Mouse (Mus musculus) splenic B cell, adult 2 months (primary cell): Measurements from ENCODE around the gene Bmp7.
A peak's percentile ranks its signal among the peaks of the same experiment; 100 is the strongest.

Experiments used
- DNase-seq: peaks from one replicate; pipeline ENCODE4 v3.0.0-alpha.2; 2011; ENCODE audit warnings: low read depth, low spot score
- H3K27me3 ChIP-seq: 2 replicates; pipeline ENCODE4 v1.6.1; 2012; ENCODE audit warnings: mild to moderate bottlenecking, low read length, moderate library complexity, mixed read lengths; ENCODE audit not compliant: control insufficient read depth, poor library complexity, insufficient read depth, severe bottlenecking
- H3K36me3 ChIP-seq: 2 replicates; pipeline ENCODE4 v1.6.1; 2012; ENCODE audit warnings: mild to moderate bottlenecking, low read length, moderate library complexity, mixed read lengths; ENCODE audit not compliant: control insufficient read depth, poor library complexity, insufficient read depth, severe bottlenecking

Bmp7 gene

DNA sequence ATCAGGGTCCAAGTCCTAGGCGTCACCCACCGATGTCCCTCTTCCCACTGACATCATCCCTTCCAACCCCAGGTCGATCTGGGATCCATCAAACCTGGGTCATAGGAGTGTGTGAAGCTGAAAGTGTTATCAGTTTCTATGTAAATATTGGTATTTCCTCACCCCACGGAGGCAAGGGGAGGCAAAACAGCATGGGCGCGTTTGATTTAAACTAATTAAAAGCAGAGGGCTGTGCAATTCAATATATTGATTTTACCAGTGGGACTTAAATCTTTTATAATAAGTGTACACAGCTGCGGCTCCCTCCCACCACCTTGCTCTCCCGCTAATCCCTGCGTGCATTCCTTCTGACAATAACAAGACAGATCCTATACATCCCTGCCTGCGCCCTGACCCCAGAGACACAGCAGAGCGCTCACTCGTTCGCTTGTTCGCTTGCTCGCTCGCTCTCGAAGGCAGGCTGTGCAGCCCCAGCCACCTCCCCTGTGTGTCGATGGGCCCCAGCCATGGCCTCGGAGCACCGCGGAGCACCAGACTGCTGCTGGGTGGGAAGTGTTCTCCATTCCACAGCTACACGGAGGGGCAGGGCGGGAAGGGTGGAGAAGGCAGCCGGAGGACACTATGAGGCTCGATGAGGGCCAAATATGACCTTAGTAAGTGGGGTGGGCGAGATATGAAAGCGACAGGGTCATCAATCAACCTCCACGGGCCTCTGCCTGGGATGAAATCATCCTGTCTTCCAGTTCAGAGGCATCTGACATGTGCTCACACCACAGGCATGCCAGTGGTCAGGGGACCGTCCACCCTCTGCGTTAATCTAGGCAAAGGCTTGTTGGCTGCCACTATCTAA lies 5.0 kb downstream of the Bmp7 start:
- no peak for DNase-seq
- peaks cover 5% of the 10 kb centered on the region; the same call in 1 of the 2 replicates for H3K27me3 ChIP-seq
- no peaks in the 10 kb centered on the region for H3K36me3 ChIP-seq

DNA sequence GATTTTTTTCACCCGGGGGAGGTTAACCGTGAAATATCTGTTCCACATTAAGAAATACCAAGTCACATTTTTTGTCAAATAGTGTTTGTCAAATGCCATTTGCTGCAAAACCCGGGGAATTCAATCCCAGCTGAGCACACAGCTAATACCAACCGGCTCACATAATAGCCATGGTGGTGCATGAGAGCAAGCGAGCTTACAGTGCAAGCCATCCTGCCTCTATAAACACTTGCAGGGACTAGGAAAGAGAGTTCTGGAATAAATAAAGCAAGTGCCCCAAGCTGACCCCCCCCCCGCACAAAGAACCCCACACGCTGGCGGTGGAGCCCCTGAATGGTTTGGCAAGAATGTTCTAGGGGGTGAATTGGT lies 5.7 kb downstream of the Bmp7 start:
- DNase-seq, result no peak
- peaks cover 5% of the 10 kb centered on the region; the same call in 1 of the 2 replicates for H3K27me3 ChIP-seq
- no peaks in the 10 kb centered on the region for H3K36me3 ChIP-seq

DNA sequence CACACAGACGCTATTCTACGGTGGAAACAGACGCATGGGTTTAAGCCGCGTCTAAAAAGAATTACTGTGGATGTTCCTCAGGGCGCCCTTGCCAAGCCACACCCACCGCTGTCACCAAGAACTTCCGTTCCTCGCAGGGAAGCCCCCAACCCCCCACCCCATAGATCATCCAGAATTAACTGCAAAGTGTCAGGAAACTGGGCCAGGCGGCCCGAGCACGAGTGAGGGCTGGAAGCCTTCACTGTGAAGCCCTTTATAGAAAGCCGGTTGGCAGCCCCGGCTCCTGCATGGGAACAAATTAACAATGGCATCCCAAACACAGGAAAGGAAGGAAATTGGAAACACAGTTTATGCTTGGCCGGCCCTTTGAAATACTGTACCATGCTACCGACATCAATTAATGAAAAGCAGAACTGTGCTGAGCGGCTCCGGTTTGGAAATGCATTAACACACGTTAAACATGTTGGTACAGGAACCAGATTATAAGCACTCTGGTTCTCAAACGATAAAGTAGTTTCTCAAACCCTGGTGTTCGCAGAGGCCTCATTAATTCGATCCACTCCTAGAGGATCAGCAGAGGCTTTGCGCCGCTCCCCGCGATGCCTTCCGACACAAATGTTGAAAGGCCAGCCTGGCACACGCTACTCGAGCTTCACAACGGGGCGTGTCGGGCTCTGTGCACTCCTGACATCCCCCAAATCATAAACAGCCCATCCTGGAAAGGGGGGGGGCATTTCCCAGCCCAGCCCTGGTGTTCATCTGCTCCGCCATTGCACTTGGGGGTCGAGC lies 6.3 kb downstream of the Bmp7 start:
- no peak for DNase-seq
- H3K36me3 ChIP-seq, result no peaks in the 10 kb centered on the region
- H3K27me3 ChIP-seq, result peaks cover 5% of the 10 kb centered on the region; the same call in 1 of the 2 replicates

DNA sequence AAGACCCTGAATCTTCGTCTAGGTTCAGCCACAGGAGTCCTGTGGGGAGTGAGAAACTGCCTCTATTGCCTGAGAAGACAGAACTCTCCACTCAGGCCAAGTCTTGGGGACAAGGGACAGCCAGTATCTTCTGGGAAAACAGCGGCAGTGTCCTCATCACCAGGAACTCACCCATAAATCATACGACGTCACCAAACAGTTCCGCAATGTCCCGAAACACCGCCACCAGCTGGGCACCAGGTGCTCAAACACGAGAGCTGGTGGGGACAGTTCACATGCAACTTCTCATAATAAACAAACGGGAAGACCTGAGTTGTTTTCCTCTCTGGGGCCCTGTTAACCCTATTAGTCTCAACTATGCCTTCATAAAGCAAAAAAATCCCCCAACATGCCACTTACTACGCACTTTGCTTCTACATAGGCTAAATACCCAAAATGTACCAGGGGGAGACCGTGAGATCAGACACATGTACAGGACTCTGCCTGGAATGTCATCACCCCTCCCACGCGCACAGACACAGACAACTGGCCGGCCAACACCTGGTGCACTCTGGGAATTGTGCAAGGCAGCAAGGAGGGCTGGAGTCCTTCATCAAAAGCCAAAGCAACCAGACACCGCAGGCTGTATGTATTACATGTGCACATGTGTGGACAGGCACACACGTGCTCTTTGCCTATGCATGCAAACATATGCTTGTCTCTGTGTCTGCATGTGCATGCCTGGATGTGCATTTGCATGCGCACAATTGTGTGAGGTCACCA lies 8.8 kb downstream of the Bmp7 start:
- 0 out of 2 replicates have a peak, but pooled peaks cover 2% of the 10 kb centered on the region for H3K27me3 ChIP-seq
- no peak for DNase-seq
- no peaks in the 10 kb centered on the region for H3K36me3 ChIP-seq

DNA sequence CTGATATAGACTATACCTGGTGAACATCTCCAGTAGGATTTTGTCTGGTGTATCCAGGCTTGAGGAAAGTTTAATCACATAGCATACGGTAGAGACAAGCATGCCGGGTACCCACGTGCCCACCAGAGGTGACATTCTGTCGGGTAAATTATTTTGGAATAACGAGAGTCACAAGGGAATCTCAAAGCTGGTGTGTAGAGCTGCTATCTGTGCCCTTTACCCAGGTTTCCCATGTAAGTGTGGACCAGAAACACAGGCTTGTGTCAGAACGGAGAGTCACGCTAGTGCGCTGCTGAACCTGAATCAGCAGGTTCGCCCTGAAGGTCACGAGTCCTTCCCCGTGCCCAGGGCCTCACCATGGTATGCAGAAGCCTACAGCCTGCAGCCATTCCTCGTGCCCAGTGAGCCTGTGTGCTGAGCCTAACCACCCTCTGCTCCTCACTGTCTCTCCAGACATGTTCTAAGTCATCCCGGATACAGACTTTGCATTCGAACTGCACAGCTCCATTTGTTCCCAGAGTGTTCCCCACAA lies 10.2 kb downstream of the Bmp7 start:
- Histone ChIP-seq H3K36me3 (no peaks in the 10 kb centered on the region), H3K27me3 (0 out of 2 replicates have a peak, but pooled peaks cover 2% of the 10 kb centered on the region)
- DNase-seq, result no peak

DNA sequence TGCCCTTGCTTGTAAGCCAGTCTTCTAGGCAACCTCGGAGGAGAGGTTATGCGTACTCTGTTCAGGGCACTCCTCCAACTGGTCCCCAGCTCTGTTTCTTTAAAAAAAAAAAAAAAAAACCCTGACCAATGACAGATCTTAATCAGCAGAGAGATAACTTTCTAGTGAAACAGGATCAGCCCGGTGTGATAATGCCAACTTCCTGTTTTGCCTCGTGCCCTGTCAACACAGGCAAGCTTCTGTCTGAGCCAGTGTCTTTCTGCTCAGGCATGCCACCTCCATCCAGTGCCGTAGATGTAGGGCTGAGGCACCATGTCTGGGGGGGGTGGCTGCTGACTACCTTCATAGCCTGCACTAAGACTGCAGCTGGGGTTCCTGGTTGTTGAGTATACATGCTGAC lies 12.5 kb downstream of the Bmp7 start:
- no peaks in the 10 kb centered on the region for H3K36me3 ChIP-seq
- H3K27me3 ChIP-seq, result no peaks in the 10 kb centered on the region
- DNase-seq, result peak; percentile 5

DNA sequence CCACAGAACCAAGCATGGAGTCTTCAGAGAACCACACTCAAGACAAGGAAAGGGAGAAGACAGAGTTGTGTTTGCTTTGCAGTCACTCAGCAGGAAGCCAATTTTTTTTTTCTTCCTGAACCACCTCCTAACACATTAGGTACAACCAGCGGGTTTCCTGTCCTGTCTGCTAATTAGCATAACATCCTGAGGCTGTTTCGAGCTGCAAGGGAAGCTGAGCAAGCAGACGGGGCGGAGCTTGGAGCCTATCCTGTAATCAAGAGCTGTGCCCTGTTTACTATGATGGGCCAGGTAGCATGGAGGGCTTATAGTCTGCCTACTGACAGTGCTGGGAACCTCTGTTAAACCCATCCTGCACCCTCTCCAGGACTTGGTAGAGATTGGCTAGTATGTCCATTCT lies 13.8 kb downstream of the Bmp7 start:
- Histone ChIP-seq H3K36me3 (no peaks in the 10 kb centered on the region), H3K27me3 (no peaks in the 10 kb centered on the region)
- no peak for DNase-seq

DNA sequence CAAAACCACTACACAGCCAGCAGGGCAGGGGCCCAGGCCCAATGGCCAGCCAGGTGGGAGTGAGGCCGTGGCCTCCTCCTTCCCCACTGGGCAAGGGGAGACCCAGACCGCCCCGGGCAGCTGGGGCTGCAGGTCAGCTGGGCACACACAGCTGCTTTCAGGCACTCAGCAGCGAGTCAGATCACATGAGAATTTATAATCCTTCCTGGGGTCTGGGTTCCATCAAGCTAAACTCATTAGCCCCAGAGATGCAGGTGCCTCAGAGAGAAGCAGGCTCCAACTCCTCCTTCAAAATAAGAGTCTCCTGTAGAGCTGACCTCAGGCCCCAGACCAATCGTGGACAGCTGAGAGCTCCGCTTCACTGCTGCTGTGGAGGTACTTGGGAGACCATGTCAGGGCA lies 15.2 kb downstream of the Bmp7 start:
- Histone ChIP-seq H3K36me3 (no peaks in the 10 kb centered on the region), H3K27me3 (no peaks in the 10 kb centered on the region)
- DNase-seq, result no peak

DNA sequence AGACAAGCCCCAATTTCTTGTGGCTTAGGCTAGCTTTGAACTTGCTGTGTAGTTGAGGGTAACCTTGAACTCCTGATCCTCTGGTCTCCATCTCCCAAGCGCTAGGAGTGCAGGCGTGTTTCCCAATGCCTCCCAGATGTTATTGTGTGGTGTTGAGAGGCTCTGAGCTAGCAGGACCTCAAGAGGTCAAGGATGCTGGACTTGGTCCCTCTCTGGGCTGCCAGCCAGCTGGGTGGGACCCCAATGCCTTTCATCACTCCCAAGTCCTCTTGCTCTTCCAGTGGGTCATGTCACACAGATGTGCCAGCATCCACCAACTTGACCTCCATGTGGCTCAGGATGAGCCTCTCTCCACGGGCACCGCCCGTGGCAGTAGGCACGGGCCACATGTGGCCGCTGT lies 16.9 kb downstream of the Bmp7 start:
- DNase-seq, result no peak
- no peaks in the 10 kb centered on the region for H3K27me3 ChIP-seq
- no peaks in the 10 kb centered on the region for H3K36me3 ChIP-seq

DNA sequence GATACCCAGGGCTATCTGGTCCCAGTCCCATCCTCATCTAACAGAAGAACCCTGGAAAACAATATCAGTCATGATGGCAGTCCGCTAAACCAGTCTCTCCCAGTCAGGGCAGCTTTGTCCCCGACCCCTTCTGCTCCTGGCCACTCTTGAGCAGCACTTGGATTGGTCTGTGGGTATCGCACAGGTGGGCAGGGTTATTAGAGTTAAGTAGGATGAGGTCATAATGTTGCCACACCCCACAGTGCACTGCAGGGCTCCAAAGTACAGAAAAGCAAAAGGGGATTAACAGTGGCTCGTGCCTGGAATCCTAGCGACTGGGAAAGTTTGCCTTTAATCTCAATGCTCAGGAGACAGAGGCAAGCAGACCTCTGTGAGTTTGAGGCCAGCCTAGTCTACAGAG lies 17.5 kb downstream of the Bmp7 start:
- Histone ChIP-seq H3K36me3 (no peaks in the 10 kb centered on the region), H3K27me3 (no peaks in the 10 kb centered on the region)
- no peak for DNase-seq

DNA sequence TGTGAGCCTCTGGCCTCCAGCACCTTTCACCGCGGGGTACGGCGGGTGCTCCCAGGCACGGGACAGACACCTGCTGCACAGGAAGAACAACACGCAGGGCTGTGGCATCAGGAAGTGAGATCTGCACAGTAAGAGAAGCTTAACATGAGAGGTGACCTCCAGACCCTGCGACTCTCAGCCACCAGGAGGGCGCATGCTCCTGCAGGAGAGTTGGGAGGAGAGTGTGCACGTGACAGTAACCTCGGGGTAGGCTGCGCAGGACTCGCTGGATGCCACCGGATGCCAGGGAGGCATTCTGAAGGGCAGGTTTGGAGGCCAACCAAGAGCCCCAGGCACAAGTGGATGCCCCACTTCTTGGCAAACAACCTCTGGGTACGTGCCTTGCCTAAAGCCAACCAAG lies 26.1 kb downstream of the Bmp7 start:
- Histone ChIP-seq H3K27me3 (no peaks in the 10 kb centered on the region), H3K36me3 (no peaks in the 10 kb centered on the region)
- no peak for DNase-seq

DNA sequence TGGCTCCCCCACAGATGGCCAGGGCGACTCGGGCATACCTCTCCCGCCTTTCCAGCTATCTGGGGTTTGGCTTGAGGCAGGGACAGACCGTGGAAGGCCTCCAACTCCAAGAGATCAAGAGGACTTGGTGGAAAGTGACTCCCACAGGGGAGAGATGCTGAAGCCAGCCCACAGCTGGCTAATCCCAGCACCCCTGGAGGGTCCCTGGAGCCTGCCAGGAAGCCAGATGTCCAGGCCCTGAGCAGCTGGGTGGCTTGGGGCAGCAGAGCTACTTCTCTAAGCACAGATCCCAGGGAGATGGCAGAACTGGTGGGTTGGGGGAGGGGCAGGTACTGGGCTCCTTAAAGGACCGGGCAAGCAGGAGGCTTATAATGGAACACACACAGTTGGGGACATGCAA lies 28.4 kb downstream of the Bmp7 start:
- Histone ChIP-seq H3K27me3 (no peaks in the 10 kb centered on the region), H3K36me3 (no peaks in the 10 kb centered on the region)
- DNase-seq, result no peak

DNA sequence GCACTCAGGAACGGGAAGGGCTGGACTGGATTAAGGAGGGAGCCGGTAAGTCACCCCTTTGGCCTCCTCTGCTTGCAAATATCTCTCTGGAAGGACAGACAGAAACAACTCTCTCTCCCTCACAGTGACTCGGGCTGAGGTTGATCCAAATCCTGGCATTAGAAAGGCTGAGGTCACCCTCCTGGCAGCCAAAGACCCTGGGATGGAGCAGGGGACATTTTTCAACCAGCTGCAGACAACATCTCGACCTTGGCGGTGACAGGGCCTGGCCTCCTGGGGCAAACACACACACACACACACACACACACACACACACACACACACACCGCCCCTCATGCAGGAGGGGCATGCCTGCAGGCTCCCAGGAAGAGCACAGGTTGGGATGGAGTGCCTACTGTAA lies 29.0 kb downstream of the Bmp7 start:
- no peaks in the 10 kb centered on the region for H3K36me3 ChIP-seq
- no peak for DNase-seq
- H3K27me3 ChIP-seq, result no peaks in the 10 kb centered on the region

DNA sequence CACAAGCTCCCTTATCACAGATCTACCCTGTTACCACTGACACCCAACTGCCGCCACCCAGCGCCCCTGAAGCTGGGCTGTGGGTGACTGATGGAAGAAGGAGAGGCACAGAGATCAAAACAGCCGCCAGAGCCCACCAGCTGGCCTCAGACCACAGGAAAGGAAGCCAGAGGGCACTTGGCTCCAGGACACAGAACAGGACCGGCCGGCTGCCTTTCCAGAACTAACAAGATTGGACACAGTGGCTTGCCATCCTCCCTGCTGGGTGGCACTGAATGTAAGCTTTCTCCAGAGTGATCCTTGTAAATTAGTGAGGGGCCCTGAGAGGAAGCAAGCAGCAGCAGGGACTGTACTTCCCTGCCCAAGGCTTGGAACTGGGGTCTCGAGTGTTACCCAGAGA lies 30.7 kb downstream of the Bmp7 start:
- H3K36me3 ChIP-seq, result no peaks in the 10 kb centered on the region
- no peaks in the 10 kb centered on the region for H3K27me3 ChIP-seq
- DNase-seq, result no peak
